Mouse (Mus musculus) G1E (cell line): Measurements from ENCODE around the gene Thada. TPM values are rescaled to one million over a fixed set of nuclear protein-coding genes. Genes with fewer than 3 reads are reported as not detected.

ENCODE experiments used
- ATAC-seq: 2 replicates; pipeline ENCODE4 v1.8.0; 2016; ENCODE audit warnings: mild to moderate bottlenecking; ENCODE audit not compliant: insufficient number of reproducible peaks, poor library complexity, low FRiP score, severe bottlenecking; ENCODE audit errors: extremely low read depth
- DNase-seq: peaks from one replicate; pipeline ENCODE4 v3.0.0; 2012; ENCODE audit warnings: low spot score
- H3K27me3 ChIP-seq: 2 replicates; pipeline ENCODE4 v1.6.1; 2012; ENCODE audit warnings: mild to moderate bottlenecking, low read length, inconsistent platforms; ENCODE audit not compliant: insufficient read depth
- H3K36me3 ChIP-seq: replicated peaks from 2 replicates; pipeline ENCODE3; 2012; ENCODE audit warnings: mild to moderate bottlenecking, inconsistent platforms
- H3K4me1 ChIP-seq: 2 replicates; pipeline ENCODE4 v1.6.1; 2012; ENCODE audit warnings: low read depth, low read length, inconsistent platforms, mixed read lengths; ENCODE audit not compliant: insufficient read depth
- H3K4me3 ChIP-seq: 2 replicates; pipeline ENCODE4 v1.5.1; 2012; ENCODE audit warnings: low read depth, mild to moderate bottlenecking, inconsistent platforms, low read length, moderate library complexity, mixed read lengths
- H3K9me3 ChIP-seq: replicated peaks from 2 replicates; pipeline ENCODE4 v1.6.1; 2012; ENCODE audit warnings: inconsistent platforms
- CTCF ChIP-seq: IDR thresholded peaks from 2 replicates; pipeline ENCODE4 v1.5.1; 2012; ENCODE audit warnings: low read depth, low read length, inconsistent platforms, mixed read lengths
- GATA1 ChIP-seq: IDR thresholded peaks from 2 replicates; pipeline ENCODE4 v1.6.1; 2012; ENCODE audit warnings: borderline replicate concordance, low read length, inconsistent platforms, mixed read lengths
- GATA2 ChIP-seq: IDR thresholded peaks from 2 replicates; pipeline ENCODE4 v1.6.1; 2012; ENCODE audit warnings: low read depth, low read length, inconsistent platforms, borderline replicate concordance
- POLR2AphosphoS5 ChIP-seq: IDR thresholded peaks from 2 replicates; pipeline ENCODE4 v1.6.1; 2012; ENCODE audit warnings: low read depth, low read length, inconsistent platforms; ENCODE audit not compliant: insufficient replicate concordance
- TAL1 ChIP-seq: conservative IDR thresholded peaks from 2 replicates; pipeline ENCODE4 v1.6.1; 2012; ENCODE audit warnings: low read depth, low read length, inconsistent platforms, mixed read lengths
- polyA plus RNA-seq: library from polyadenylated mRNA; stranded (reverse); fragments of >175 nt; gene quantifications from 2 replicates; pipeline ENCODE4 v1.2.3, GENCODE M21; 2012
- total RNA-seq, 2 experiments: library from RNA; stranded (forward) in 1 of 2; stranded (reverse) in 1 of 2; fragments of 200-1000 nt in 1 of 2; fragments of >200 nt in 1 of 2; fragmentation: Nextera tagmentation in 1 of 2; gene quantifications; 2 replicates each; pipeline ENCODE4 v1.2.3; 2014 to 2017

The Thada gene
- total and polyA plus RNA-seq, 3 experiments: 2.8 to 55.2 (median 28.1) TPM

- H3K27me3 ChIP-seq: no peaks in the 10 kb centered on the region
- no peaks in the 10 kb centered on the region for H3K9me3 ChIP-seq
- no peaks in the 10 kb centered on the region for H3K4me1 ChIP-seq
- DNase-seq (no peak), ATAC-seq (no peak)
- TF ChIP-seq POLR2AphosphoS5: no peak
- no peak for TF ChIP-seq TAL1
- peaks cover 82% of the 10 kb centered on the region for H3K36me3 ChIP-seq
- H3K4me3 ChIP-seq: no peak overlapping the region
Measured at GRCm38 (mm10) chr17:84361006-84361405, 105.0 kb downstream of the Thada start.

GRCm38 (mm10) chr17:84359810-84360209 is 106.2 kb downstream of the Thada start:
- no peak for DNase-seq
- no peak overlapping the region for H3K4me3 ChIP-seq
- no peaks in the 10 kb centered on the region for H3K27me3 ChIP-seq
- H3K36me3 ChIP-seq: peaks cover 81% of the 10 kb centered on the region
- TF ChIP-seq TAL1: no peak
- TF ChIP-seq POLR2AphosphoS5: no peak
- TF ChIP-seq GATA2: no peak
- TF ChIP-seq CTCF: no peak
- TF ChIP-seq GATA1: no peak
- no peak for ATAC-seq
- no peaks in the 10 kb centered on the region; the same call in 1 of the 2 replicates for H3K4me1 ChIP-seq
- H3K9me3 ChIP-seq: no peaks in the 10 kb centered on the region

- ATAC-seq (no peak), DNase-seq (no peak)
- no peak overlapping the region for H3K4me3 ChIP-seq
- no peaks in the 10 kb centered on the region; the same call in 1 of the 2 replicates for H3K4me1 ChIP-seq
- H3K9me3 ChIP-seq: no peaks in the 10 kb centered on the region
- TF ChIP-seq GATA1 (no peak), GATA2 (no peak), POLR2AphosphoS5 (no peak), TAL1 (no peak), CTCF (no peak)
- H3K27me3 ChIP-seq: no peaks in the 10 kb centered on the region
- H3K36me3 ChIP-seq: peaks cover 79% of the 10 kb centered on the region
Measured at GRCm38 (mm10) chr17:84358951-84359644, 106.9 kb downstream of the Thada start.

GRCm38 (mm10) chr17:84357776-84358175 is 108.2 kb downstream of the Thada start:
- ATAC-seq (no peak), DNase-seq (no peak)
- Histone ChIP-seq H3K4me1 (no peaks in the 10 kb centered on the region; the same call in 1 of the 2 replicates), H3K9me3 (no peaks in the 10 kb centered on the region), H3K36me3 (peaks cover 78% of the 10 kb centered on the region), H3K27me3 (no peaks in the 10 kb centered on the region), H3K4me3 (no peak overlapping the region)
- TF ChIP-seq GATA2: no peak
- no peak for TF ChIP-seq POLR2AphosphoS5
- TF ChIP-seq TAL1: no peak
- no peak for TF ChIP-seq GATA1
- no peak for TF ChIP-seq CTCF

- ATAC-seq (no peak), DNase-seq (no peak)
- no peaks in the 10 kb centered on the region for H3K27me3 ChIP-seq
- no peak overlapping the region for H3K4me3 ChIP-seq
- H3K9me3 ChIP-seq: no peaks in the 10 kb centered on the region
- peaks cover 78% of the 10 kb centered on the region for H3K36me3 ChIP-seq
- no peaks in the 10 kb centered on the region; the same call in 1 of the 2 replicates for H3K4me1 ChIP-seq
- TF ChIP-seq TAL1 (no peak), GATA2 (no peak), CTCF (no peak)
Measured at GRCm38 (mm10) chr17:84356056-84356887, 109.7 kb downstream of the Thada start.

- ATAC-seq (no peak), DNase-seq (no peak)
- Histone ChIP-seq H3K36me3 (peaks cover 79% of the 10 kb centered on the region), H3K4me3 (no peak overlapping the region), H3K9me3 (no peaks in the 10 kb centered on the region), H3K4me1 (no peaks in the 10 kb centered on the region; the same call in 1 of the 2 replicates), H3K27me3 (no peaks in the 10 kb centered on the region)
- no peak for TF ChIP-seq GATA2
- TF ChIP-seq CTCF: no peak
- no peak for TF ChIP-seq TAL1
- TF ChIP-seq GATA1: no peak
- TF ChIP-seq POLR2AphosphoS5: no peak
Measured at GRCm38 (mm10) chr17:84355006-84355405, 111.0 kb downstream of the Thada start.
